Mouse (Mus musculus): ENCODE results near the gene Ccdc141. TPM values are rescaled to one million over a fixed set of nuclear protein-coding genes. Genes with fewer than 3 reads are reported as not detected.

The Ccdc141 gene
- polyA plus RNA-seq, 1 experiment from 2014 or later, result 6.5 TPM

GRCm38 (mm10) chr2:77189671-77190070, 19.2 kb upstream of the Ccdc141 start:
- Histone ChIP-seq H3K27me3 (replicated peaks; ENCODE audit: low read depth, poor library complexity, severe bottlenecking) (no peaks in the 10 kb centered on the region), H3K27ac (replicated peaks) (no peak overlapping the region), H3K4me1 (no peaks in the 10 kb centered on the region), H3K9me3 (no peaks in the 10 kb centered on the region), H3K4me3 (no peak overlapping the region), H3K36me3 (replicated peaks) (peaks cover 81% of the 10 kb centered on the region)
- 93% methylated on average over 7 of the region's 7 CpGs for WGBS
- no peak for DNase-seq (ENCODE audit: low spot score)

GRCm38 (mm10) chr2:77187501-77187900, 17.1 kb upstream of the Ccdc141 start:
- H3K9me3 ChIP-seq, result no peaks in the 10 kb centered on the region
- peaks cover 80% of the 10 kb centered on the region for H3K36me3 ChIP-seq (replicated peaks)
- H3K4me1 ChIP-seq, result no peaks in the 10 kb centered on the region
- WGBS, result 93% methylated on average over 3 of the region's 3 CpGs
- H3K27me3 ChIP-seq (replicated peaks; ENCODE audit: low read depth, poor library complexity, severe bottlenecking), result no peaks in the 10 kb centered on the region
- DNase-seq (ENCODE audit: low spot score), result no peak
- H3K27ac ChIP-seq (replicated peaks), result no peak overlapping the region
- no peak overlapping the region for H3K4me3 ChIP-seq

- Histone ChIP-seq H3K27me3 (replicated peaks; ENCODE audit: low read depth, poor library complexity, severe bottlenecking) (no peaks in the 10 kb centered on the region), H3K4me1 (no peaks in the 10 kb centered on the region), H3K4me3 (no peak overlapping the region), H3K36me3 (replicated peaks) (peaks cover 74% of the 10 kb centered on the region), H3K9me3 (no peaks in the 10 kb centered on the region), H3K27ac (replicated peaks) (no peak overlapping the region)
- DNase-seq (ENCODE audit: low spot score), result no peak
- WGBS, result 71% methylated on average over 8 of the region's 8 CpGs
Measured at GRCm38 (mm10) chr2:77186912-77187311, 16.5 kb upstream of the Ccdc141 start.

- Histone ChIP-seq H3K27me3 (replicated peaks; ENCODE audit: low read depth, poor library complexity, severe bottlenecking) (no peaks in the 10 kb centered on the region), H3K27ac (replicated peaks) (no peak overlapping the region), H3K4me3 (no peak overlapping the region), H3K36me3 (replicated peaks) (peaks cover 50% of the 10 kb centered on the region), H3K4me1 (no peaks in the 10 kb centered on the region), H3K9me3 (no peaks in the 10 kb centered on the region)
- 87% methylated on average over 8 of the region's 8 CpGs for WGBS
- no peak for DNase-seq (ENCODE audit: low spot score)
Measured at GRCm38 (mm10) chr2:77184049-77184571, 13.7 kb upstream of the Ccdc141 start.

- no peak for DNase-seq (ENCODE audit: low spot score)
- peaks cover 46% of the 10 kb centered on the region for H3K36me3 ChIP-seq (replicated peaks)
- H3K4me3 ChIP-seq, result no peak overlapping the region
- 94% methylated on average over 2 of the region's 2 CpGs for WGBS
- no peak overlapping the region for H3K27ac ChIP-seq (replicated peaks)
- no peaks in the 10 kb centered on the region for H3K9me3 ChIP-seq
- no peaks in the 10 kb centered on the region for H3K4me1 ChIP-seq
- H3K27me3 ChIP-seq (replicated peaks; ENCODE audit: low read depth, poor library complexity, severe bottlenecking), result no peaks in the 10 kb centered on the region
Measured at GRCm38 (mm10) chr2:77183646-77184045, 13.2 kb upstream of the Ccdc141 start.

- Histone ChIP-seq H3K27me3 (replicated peaks; ENCODE audit: low read depth, poor library complexity, severe bottlenecking) (no peaks in the 10 kb centered on the region), H3K4me3 (no peak overlapping the region), H3K4me1 (no peaks in the 10 kb centered on the region), H3K9me3 (no peaks in the 10 kb centered on the region), H3K27ac (replicated peaks) (no peak overlapping the region), H3K36me3 (replicated peaks) (peaks cover 40% of the 10 kb centered on the region)
- DNase-seq (ENCODE audit: low spot score), result no peak
- WGBS, result 84% methylated on average over 6 of the region's 6 CpGs
Measured at GRCm38 (mm10) chr2:77182996-77183380, 12.6 kb upstream of the Ccdc141 start.

- Histone ChIP-seq H3K27ac (replicated peaks) (no peak overlapping the region), H3K4me3 (no peak overlapping the region), H3K27me3 (replicated peaks; ENCODE audit: low read depth, poor library complexity, severe bottlenecking) (no peaks in the 10 kb centered on the region), H3K4me1 (no peaks in the 10 kb centered on the region), H3K36me3 (replicated peaks) (peaks cover 35% of the 10 kb centered on the region), H3K9me3 (no peaks in the 10 kb centered on the region)
- no peak for DNase-seq (ENCODE audit: low spot score)
- WGBS, result 87% methylated on average over 4 of the region's 4 CpGs
Measured at GRCm38 (mm10) chr2:77182271-77182995, 12.0 kb upstream of the Ccdc141 start.

- 65% methylated on average over 2 of the region's 2 CpGs for WGBS
- H3K27ac ChIP-seq (replicated peaks), result 0 out of 2 replicates have a peak overlapping the region, but pooled peaks have one; percentile 57
- H3K27me3 ChIP-seq (replicated peaks; ENCODE audit: low read depth, poor library complexity, severe bottlenecking), result no peaks in the 10 kb centered on the region
- H3K4me1 ChIP-seq, result peaks cover 10% of the 10 kb centered on the region
- no peaks in the 10 kb centered on the region; the same call in 1 of the 2 replicates for H3K36me3 ChIP-seq (replicated peaks)
- H3K4me3 ChIP-seq, result no peak overlapping the region
- no peak for DNase-seq (ENCODE audit: low spot score)
- H3K9me3 ChIP-seq, result no peaks in the 10 kb centered on the region
Measured at GRCm38 (mm10) chr2:77177472-77177871, 7.0 kb upstream of the Ccdc141 start.

GRCm38 (mm10) chr2:77176413-77176812, 6.0 kb upstream of the Ccdc141 start:
- DNase-seq (ENCODE audit: low spot score), result no peak
- Histone ChIP-seq H3K27me3 (replicated peaks; ENCODE audit: low read depth, poor library complexity, severe bottlenecking) (no peaks in the 10 kb centered on the region), H3K4me3 (no peak overlapping the region), H3K27ac (replicated peaks) (no peak overlapping the region), H3K9me3 (no peaks in the 10 kb centered on the region), H3K4me1 (peaks cover 20% of the 10 kb centered on the region), H3K36me3 (replicated peaks) (no peaks in the 10 kb centered on the region; the same call in 1 of the 2 replicates)
- WGBS, result 75% methylated on average over 10 of the region's 10 CpGs

- Histone ChIP-seq H3K4me1 (peaks cover 29% of the 10 kb centered on the region), H3K27ac (replicated peaks) (no peak overlapping the region), H3K4me3 (no peak overlapping the region), H3K36me3 (replicated peaks) (no peaks in the 10 kb centered on the region; the same call in 1 of the 2 replicates), H3K27me3 (replicated peaks; ENCODE audit: low read depth, poor library complexity, severe bottlenecking) (no peaks in the 10 kb centered on the region), H3K9me3 (no peaks in the 10 kb centered on the region)
- 67% methylated on average over 7 of the region's 7 CpGs for WGBS
- DNase-seq (ENCODE audit: low spot score), result no peak
Measured at GRCm38 (mm10) chr2:77175411-77175810, 5.0 kb upstream of the Ccdc141 start.

- no peak for DNase-seq (ENCODE audit: low spot score)
Measured at GRCm38 (mm10) chr2:77174313-77174712, 3.9 kb upstream of the Ccdc141 start.

GRCm38 (mm10) chr2:77173821-77174220, 3.4 kb upstream of the Ccdc141 start:
- no peak overlapping the region for H3K27ac ChIP-seq (replicated peaks)
- no peaks in the 10 kb centered on the region for H3K36me3 ChIP-seq (replicated peaks)
- WGBS, result 84% methylated on average over 6 of the region's 6 CpGs
- no peak for DNase-seq (ENCODE audit: low spot score)
- H3K9me3 ChIP-seq, result no peaks in the 10 kb centered on the region
- no peaks in the 10 kb centered on the region for H3K27me3 ChIP-seq (replicated peaks; ENCODE audit: low read depth, poor library complexity, severe bottlenecking)
- peaks cover 42% of the 10 kb centered on the region for H3K4me1 ChIP-seq
- H3K4me3 ChIP-seq, result no peak overlapping the region

More at GRCm38 (mm10) chr2:77174313-77174712, 3.9 kb upstream of the Ccdc141 start:
- Histone ChIP-seq H3K36me3 (replicated peaks) (no peaks in the 10 kb centered on the region), H3K27ac (replicated peaks) (no peak overlapping the region), H3K4me3 (no peak overlapping the region), H3K9me3 (no peaks in the 10 kb centered on the region), H3K4me1 (peaks cover 39% of the 10 kb centered on the region), H3K27me3 (replicated peaks; ENCODE audit: low read depth, poor library complexity, severe bottlenecking) (no peaks in the 10 kb centered on the region)
- WGBS, result 88% methylated on average over 2 of the region's 2 CpGs

- DNase-seq (ENCODE audit: low spot score), result no peak
- no peaks in the 10 kb centered on the region for H3K9me3 ChIP-seq
- H3K36me3 ChIP-seq (replicated peaks), result no peaks in the 10 kb centered on the region
- H3K4me1 ChIP-seq, result peaks cover 44% of the 10 kb centered on the region
- no peak overlapping the region for H3K27ac ChIP-seq (replicated peaks)
- no peaks in the 10 kb centered on the region for H3K27me3 ChIP-seq (replicated peaks; ENCODE audit: low read depth, poor library complexity, severe bottlenecking)
- WGBS, result 72% methylated on average over 6 of the region's 6 CpGs
- no peak overlapping the region for H3K4me3 ChIP-seq
Measured at GRCm38 (mm10) chr2:77173366-77173765, 2.9 kb upstream of the Ccdc141 start.

Measured in embryonic facial prominence, embryonic 10.5 days (tissue).